Mouse (Mus musculus) heart, embryonic 15.5 days (tissue): ENCODE data around the gene Xpo5. TPM values are rescaled to one million over a fixed set of nuclear protein-coding genes. Genes with fewer than 3 reads are reported as not detected.
A peak's percentile ranks its signal among the peaks of the same experiment; 100 is the strongest.

Source experiments
- ATAC-seq: fragments of 200-750 bp; cut with Nextera tagmentation; replicated peaks from 2 replicates; pipeline ENCODE4 v1.8.0; 2017; ENCODE audit warnings: low read depth, moderate TSS enrichment; ENCODE audit not compliant: insufficient number of reproducible peaks, insufficient read depth, low FRiP score
- H3K27ac ChIP-seq: fragments of 300-500 bp; sonication (generic); 2 replicates; pipeline ENCODE4 v1.5.1; 2015; ENCODE audit warnings: mild to moderate bottlenecking, inconsistent platforms
- H3K27me3 ChIP-seq: fragments of 300-500 bp; sonication (generic); 2 replicates; pipeline ENCODE4 v1.6.1; 2015; ENCODE audit warnings: inconsistent platforms
- H3K36me3 ChIP-seq: fragments of 300-500 bp; sonication (generic); 2 replicates; pipeline ENCODE4 v1.6.1; 2015; ENCODE audit warnings: mild to moderate bottlenecking, inconsistent platforms
- H3K4me1 ChIP-seq: fragments of 300-500 bp; sonication (generic); replicated peaks from 2 replicates; pipeline ENCODE4 v1.6.1; 2015; ENCODE audit warnings: inconsistent platforms
- H3K4me2 ChIP-seq: fragments of 300-500 bp; sonication (generic); 2 replicates; pipeline ENCODE4 v1.6.1; 2015; ENCODE audit warnings: inconsistent platforms, mild to moderate bottlenecking, moderate library complexity
- H3K4me3 ChIP-seq: fragments of 300-500 bp; sonication (generic); 2 replicates; pipeline ENCODE4 v1.5.1; 2015; ENCODE audit warnings: mild to moderate bottlenecking, inconsistent platforms
- H3K9ac ChIP-seq: fragments of 300-500 bp; sonication (generic); 2 replicates; pipeline ENCODE4 v1.6.1; 2015; ENCODE audit warnings: mild to moderate bottlenecking, inconsistent platforms
- H3K9me3 ChIP-seq: fragments of 300-500 bp; sonication (generic); replicated peaks from 2 replicates; pipeline ENCODE4 v1.6.1; 2016; ENCODE audit warnings: inconsistent platforms
- WGBS: fragments of 180-500 bp; shearing (Covaris S2); methylation state at CpG from one replicate; pipeline ENCODE4 v1.1.7; 2015; ENCODE audit warnings: mixed read lengths; 5-methylcytosine and 5-hydroxymethylcytosine counted together
- polyA plus RNA-seq: library from polyadenylated mRNA; unstranded; fragments of >200 nt; fragmentation: Nextera tagmentation; extraction: Ambion mirVana; gene quantifications from 2 replicates; pipeline ENCODE4 v1.2.1, GENCODE M21; 2015

The Xpo5 gene
- polyA plus RNA-seq, 1 experiment from 2014 or later, result 15.1 TPM

DNA sequence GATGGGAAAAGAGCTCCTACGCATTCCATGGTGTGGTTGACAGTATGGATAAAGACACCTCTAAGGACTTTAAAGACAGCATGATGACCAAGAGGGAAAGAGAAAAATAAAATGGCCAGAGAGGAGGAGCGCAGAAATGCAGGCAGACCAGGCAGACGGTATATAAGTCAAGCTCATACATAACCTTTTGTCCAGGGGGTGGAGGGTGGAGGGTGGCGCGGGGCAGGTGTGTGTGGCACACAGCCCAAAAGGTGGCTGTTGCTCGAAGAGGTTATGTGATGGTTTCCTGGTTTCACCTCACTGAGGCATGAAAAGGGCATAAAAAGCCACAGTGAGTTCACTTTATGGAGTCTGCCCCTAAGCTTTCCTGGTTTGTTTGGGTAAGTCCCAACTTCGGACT lies 40.0 kb upstream of the Xpo5 start:
- H3K27ac ChIP-seq, result peak overlapping the region; percentile 12; the same call in 1 of the 2 replicates
- ATAC-seq, result no peak
- peaks cover 31% of the 10 kb centered on the region for H3K4me1 ChIP-seq
- no peak overlapping the region for H3K9ac ChIP-seq
- H3K36me3 ChIP-seq, result peaks cover 32% of the 10 kb centered on the region
- H3K4me2 ChIP-seq, result peak overlapping the region; percentile 73
- WGBS, result 75% methylated on average over 7 of the region's 7 CpGs
- no peaks in the 10 kb centered on the region for H3K9me3 ChIP-seq
- H3K27me3 ChIP-seq, result no peaks in the 10 kb centered on the region
- peak overlapping the region; percentile 88 for H3K4me3 ChIP-seq

DNA sequence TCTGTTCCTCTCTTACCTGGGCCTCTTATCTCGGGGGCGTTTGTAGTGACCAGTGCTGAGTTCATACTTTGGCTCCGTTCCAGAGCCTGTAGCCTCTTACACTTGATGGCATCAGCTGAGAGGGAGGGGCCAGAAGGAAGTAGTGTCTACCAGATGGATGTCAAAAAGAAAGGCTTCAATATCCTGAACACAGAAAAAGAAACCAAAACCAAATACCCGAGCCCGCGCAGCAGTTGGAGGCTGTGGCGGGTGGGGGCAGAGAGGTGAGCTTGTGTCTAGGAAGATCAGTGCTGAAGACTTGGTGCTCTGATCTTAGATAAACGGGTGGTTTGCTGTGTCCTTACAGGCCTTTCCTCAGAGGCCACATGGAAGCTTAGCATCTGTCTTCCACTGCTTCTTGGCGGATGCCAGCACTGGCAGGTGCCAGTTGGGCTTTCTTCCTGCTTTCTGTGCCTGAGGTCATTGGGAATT lies 39.6 kb upstream of the Xpo5 start:
- Histone ChIP-seq H3K27ac (peak overlapping the region; percentile 12; the same call in 1 of the 2 replicates), H3K27me3 (no peaks in the 10 kb centered on the region), H3K4me2 (peak overlapping the region; percentile 73), H3K36me3 (peaks cover 36% of the 10 kb centered on the region), H3K9ac (no peak overlapping the region), H3K4me1 (peaks cover 31% of the 10 kb centered on the region), H3K9me3 (no peaks in the 10 kb centered on the region), H3K4me3 (peak overlapping the region; percentile 88)
- WGBS, result 57% methylated on average over 9 of the region's 9 CpGs
- ATAC-seq, result no peak

DNA sequence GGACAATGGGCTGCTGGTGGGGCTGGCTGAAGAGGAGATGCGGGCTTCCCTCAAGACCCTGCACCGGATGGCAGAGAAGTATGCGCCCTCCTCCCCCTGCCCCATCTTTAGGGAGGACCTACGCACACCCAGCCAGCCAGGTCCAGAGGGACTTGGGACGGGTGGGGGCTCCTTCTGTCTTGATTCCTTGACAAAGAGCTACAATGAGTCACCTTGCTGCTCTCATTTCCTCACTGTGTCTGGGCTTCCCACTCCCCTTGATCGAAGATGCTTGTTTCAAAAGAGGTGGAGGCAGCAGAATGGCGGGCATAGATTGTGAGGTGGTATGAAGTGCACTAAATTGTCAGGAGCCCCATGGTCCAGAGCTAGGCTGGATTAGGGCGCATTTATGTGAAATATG lies 38.3 kb upstream of the Xpo5 start:
- 95% methylated on average over 8 of the region's 8 CpGs for WGBS
- Histone ChIP-seq H3K27me3 (no peaks in the 10 kb centered on the region), H3K36me3 (peaks cover 49% of the 10 kb centered on the region), H3K9me3 (no peaks in the 10 kb centered on the region), H3K27ac (no peak overlapping the region), H3K4me2 (no peak overlapping the region), H3K4me3 (no peak overlapping the region), H3K9ac (no peak overlapping the region), H3K4me1 (peaks cover 32% of the 10 kb centered on the region)
- no peak for ATAC-seq

DNA sequence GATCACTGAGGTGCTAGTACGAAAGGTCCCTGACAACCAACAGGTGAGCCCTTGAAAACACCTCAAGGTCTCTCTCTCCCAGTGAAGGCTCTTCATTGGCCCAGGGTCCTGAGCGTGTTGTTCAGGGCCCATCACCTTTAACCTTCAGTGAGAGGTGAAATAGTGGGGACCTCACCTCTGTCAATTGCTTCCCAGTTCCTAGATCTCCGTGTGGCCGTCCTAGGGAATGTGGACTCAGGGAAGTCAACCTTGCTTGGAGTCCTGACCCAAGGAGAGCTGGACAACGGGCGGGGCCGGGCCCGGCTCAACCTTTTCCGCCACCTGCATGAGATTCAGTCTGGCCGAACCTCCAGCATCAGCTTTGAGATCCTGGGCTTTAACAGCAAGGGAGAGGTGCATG lies 37.8 kb upstream of the Xpo5 start:
- 90% methylated on average over 10 of the region's 10 CpGs for WGBS

DNA sequence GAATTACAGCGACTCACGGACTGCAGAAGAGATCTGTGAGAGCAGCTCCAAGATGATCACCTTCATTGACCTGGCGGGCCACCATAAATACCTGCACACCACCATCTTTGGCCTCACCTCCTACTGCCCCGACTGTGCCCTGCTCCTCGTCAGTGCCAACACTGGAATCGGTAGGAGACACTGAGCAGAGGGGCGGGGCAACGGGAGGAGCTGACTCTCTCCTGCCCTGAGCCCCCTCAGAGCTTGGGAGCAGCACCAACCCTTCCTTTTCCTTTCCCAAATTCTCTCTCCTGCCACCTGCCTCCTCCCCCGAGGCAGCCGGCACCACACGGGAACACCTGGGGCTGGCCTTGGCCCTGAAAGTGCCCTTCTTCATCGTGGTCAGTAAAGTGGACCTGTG lies 37.1 kb upstream of the Xpo5 start:
- Histone ChIP-seq H3K4me1 (peaks cover 27% of the 10 kb centered on the region), H3K27me3 (no peaks in the 10 kb centered on the region), H3K4me3 (no peak overlapping the region), H3K36me3 (peaks cover 58% of the 10 kb centered on the region), H3K9me3 (no peaks in the 10 kb centered on the region), H3K4me2 (no peak overlapping the region), H3K27ac (no peak overlapping the region; the same call in 1 of the 2 replicates), H3K9ac (no peak overlapping the region)
- WGBS, result 85% methylated on average over 12 of the region's 12 CpGs
- ATAC-seq, result no peak

More for the DNA sequence above, 37.8 kb upstream of the Xpo5 start:
- no peaks in the 10 kb centered on the region for H3K27me3 ChIP-seq
- H3K4me1 ChIP-seq, result peaks cover 27% of the 10 kb centered on the region
- H3K36me3 ChIP-seq, result peaks cover 54% of the 10 kb centered on the region
- no peak for ATAC-seq
- no peaks in the 10 kb centered on the region for H3K9me3 ChIP-seq
- H3K27ac ChIP-seq, result no peak overlapping the region
- H3K4me2 ChIP-seq, result no peak overlapping the region
- no peak overlapping the region for H3K9ac ChIP-seq
- H3K4me3 ChIP-seq, result no peak overlapping the region

DNA sequence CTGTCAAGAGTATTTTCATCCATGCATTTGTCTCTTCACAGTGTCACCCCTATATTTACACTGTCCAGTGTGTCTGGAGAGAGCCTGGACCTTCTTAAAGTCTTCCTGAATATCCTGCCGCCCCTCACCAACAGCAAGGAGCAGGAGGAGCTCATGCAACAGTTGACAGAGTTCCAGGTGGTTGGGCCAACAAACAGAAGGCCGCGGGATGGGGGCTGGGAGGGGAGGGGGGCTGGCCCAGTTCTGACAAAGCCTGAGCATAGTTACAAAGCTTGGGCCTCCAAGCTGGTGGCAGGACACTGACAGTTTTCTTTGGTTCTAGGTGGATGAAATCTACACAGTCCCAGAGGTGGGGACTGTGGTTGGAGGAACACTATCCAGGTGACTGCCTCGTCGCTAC lies 36.3 kb upstream of the Xpo5 start:
- H3K36me3 ChIP-seq, result peaks cover 66% of the 10 kb centered on the region
- 69% methylated on average over 5 of the region's 5 CpGs for WGBS
- H3K4me3 ChIP-seq, result no peak overlapping the region
- H3K4me1 ChIP-seq, result peaks cover 27% of the 10 kb centered on the region
- ATAC-seq, result no peak
- no peak overlapping the region for H3K4me2 ChIP-seq
- H3K27ac ChIP-seq, result no peak overlapping the region
- H3K9me3 ChIP-seq, result no peaks in the 10 kb centered on the region
- no peaks in the 10 kb centered on the region for H3K27me3 ChIP-seq
- no peak overlapping the region for H3K9ac ChIP-seq

DNA sequence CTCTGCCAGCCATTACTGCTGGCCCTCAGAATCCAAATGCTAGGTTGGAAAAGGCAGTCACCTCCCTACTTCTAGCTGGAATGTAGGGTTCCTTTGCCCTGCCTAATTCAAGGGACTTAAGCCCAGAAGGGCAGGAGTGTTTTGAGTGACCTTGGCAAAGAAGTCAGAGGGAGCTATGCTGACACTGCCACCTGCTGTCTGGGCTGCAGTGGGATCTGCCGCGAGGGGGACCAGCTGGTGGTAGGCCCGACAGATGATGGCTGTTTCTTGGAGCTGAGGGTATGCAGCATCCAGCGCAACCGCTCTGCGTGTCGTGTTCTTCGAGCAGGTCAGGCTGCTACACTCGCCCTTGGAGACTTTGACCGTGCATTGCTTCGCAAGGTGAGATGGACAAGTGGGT lies 35.6 kb upstream of the Xpo5 start:
- 79% methylated on average over 11 of the region's 11 CpGs for WGBS
- Histone ChIP-seq H3K27ac (0 out of 2 replicates have a peak overlapping the region, but pooled peaks have one; percentile 2), H3K4me1 (peaks cover 21% of the 10 kb centered on the region), H3K4me3 (no peak overlapping the region), H3K27me3 (no peaks in the 10 kb centered on the region), H3K9me3 (no peaks in the 10 kb centered on the region), H3K9ac (no peak overlapping the region), H3K4me2 (no peak overlapping the region), H3K36me3 (peaks cover 72% of the 10 kb centered on the region)
- no peak; the same call in 1 of the 2 replicates for ATAC-seq

DNA sequence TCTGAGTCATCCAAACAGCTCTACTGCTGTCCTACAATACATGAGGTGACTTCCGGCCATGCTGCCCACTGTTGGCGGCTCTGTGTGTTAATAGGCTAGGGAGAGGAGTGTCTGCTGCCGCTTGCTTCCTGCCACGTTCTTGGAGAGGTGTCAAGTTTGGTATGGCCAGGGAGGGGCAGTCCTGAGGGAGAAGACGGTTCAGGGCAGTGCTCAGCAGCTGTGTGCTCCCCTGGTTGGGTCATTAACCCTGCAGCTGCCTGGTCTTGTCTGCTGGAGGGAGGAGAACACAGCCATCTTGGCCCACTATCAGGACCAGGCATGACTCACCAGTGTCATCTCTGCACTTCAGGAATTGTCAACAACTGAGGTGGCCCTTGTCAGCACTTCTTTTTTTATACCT lies 34.3 kb upstream of the Xpo5 start:
- no peaks in the 10 kb centered on the region for H3K27me3 ChIP-seq
- no peak overlapping the region for H3K9ac ChIP-seq
- H3K9me3 ChIP-seq, result no peaks in the 10 kb centered on the region
- 31% methylated on average over 5 of the region's 5 CpGs for WGBS
- peaks cover 9% of the 10 kb centered on the region; the same call in 1 of the 2 replicates for H3K4me1 ChIP-seq
- H3K4me3 ChIP-seq, result no peak overlapping the region
- H3K27ac ChIP-seq, result 0 out of 2 replicates have a peak overlapping the region, but pooled peaks have one; percentile 16
- H3K4me2 ChIP-seq, result no peak overlapping the region
- no peak for ATAC-seq
- H3K36me3 ChIP-seq, result peaks cover 80% of the 10 kb centered on the region

DNA sequence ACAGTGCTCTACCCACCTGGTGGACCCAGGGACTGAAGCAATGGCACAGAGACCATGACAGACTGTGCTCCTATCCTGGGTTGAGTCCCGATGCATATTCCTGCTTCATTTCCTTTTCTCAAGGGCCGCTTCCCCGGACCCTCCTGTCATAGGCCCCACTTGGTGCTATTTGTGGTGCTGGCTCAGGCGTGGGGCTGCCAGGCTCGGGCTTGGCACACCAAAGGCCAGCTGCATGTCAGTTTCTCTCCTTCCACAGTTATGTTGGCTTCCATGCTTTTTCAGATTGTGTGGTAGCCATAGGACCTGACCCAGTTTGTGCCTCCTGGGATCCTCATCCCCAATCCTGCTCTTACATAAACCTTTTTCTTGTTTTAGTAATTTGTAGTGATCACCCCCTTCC lies 33.8 kb upstream of the Xpo5 start:
- Histone ChIP-seq H3K27me3 (no peaks in the 10 kb centered on the region), H3K9me3 (no peaks in the 10 kb centered on the region), H3K9ac (no peak overlapping the region), H3K36me3 (peaks cover 79% of the 10 kb centered on the region), H3K4me3 (no peak overlapping the region), H3K4me2 (no peak overlapping the region), H3K4me1 (peaks cover 9% of the 10 kb centered on the region; the same call in 1 of the 2 replicates), H3K27ac (peak overlapping the region; percentile 16; the same call in 1 of the 2 replicates)
- ATAC-seq, result no peak
- 71% methylated on average over 5 of the region's 5 CpGs for WGBS

DNA sequence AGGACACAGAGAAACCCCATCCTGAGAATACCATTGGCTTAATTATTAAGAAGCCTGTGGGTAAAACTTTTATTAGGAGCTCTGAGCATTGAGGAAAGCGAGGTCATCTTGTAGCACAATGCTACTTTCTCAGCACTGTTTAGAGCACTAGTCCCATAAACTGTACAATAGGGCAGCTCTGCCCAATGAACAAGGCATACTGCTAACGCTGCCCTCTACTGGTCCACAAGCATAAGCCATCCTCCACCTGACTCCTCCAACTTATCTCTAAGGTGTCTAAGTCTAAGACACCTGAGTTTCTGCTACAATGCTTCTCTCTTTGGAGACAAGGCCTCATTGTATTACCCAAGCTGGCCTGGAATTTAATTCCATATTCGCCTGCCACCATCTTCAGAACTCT lies 32.0 kb upstream of the Xpo5 start:
- no peaks in the 10 kb centered on the region for H3K27me3 ChIP-seq
- H3K9me3 ChIP-seq, result no peaks in the 10 kb centered on the region
- no peak overlapping the region for H3K9ac ChIP-seq
- no peak overlapping the region for H3K4me3 ChIP-seq
- peaks cover 69% of the 10 kb centered on the region for H3K36me3 ChIP-seq
- 75% methylated on average over 3 of the region's 3 CpGs for WGBS
- H3K4me1 ChIP-seq, result peaks cover 8% of the 10 kb centered on the region; the same call in 1 of the 2 replicates
- no peak overlapping the region for H3K27ac ChIP-seq
- H3K4me2 ChIP-seq, result no peak overlapping the region
- ATAC-seq, result no peak

DNA sequence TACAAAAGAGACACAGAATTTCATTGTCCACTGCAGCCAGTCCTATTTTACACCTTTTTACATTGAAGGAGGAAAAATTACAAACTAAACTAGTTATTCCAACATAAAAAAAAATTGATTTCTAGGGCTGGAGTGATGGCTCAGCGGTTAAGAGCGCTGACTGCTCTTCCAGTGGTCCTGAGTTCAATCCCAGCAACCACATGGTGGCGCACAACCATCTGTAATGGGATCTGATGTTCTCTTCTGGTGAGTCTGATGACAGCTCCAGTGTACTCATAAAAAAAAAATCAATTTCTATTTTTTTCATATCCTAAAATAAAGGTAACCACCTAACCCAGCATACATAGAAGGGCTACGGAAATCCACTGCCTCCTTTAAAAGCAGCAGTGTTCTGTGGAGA lies 20.3 kb upstream of the Xpo5 start:
- WGBS, result 81% methylated on average over 4 of the region's 4 CpGs
- H3K27ac ChIP-seq, result no peak overlapping the region
- H3K9ac ChIP-seq, result no peak overlapping the region
- no peak for ATAC-seq
- H3K4me1 ChIP-seq, result no peaks in the 10 kb centered on the region
- no peak overlapping the region for H3K4me3 ChIP-seq
- no peaks in the 10 kb centered on the region for H3K9me3 ChIP-seq
- no peaks in the 10 kb centered on the region for H3K27me3 ChIP-seq
- no peak overlapping the region for H3K4me2 ChIP-seq
- peaks cover 91% of the 10 kb centered on the region for H3K36me3 ChIP-seq

DNA sequence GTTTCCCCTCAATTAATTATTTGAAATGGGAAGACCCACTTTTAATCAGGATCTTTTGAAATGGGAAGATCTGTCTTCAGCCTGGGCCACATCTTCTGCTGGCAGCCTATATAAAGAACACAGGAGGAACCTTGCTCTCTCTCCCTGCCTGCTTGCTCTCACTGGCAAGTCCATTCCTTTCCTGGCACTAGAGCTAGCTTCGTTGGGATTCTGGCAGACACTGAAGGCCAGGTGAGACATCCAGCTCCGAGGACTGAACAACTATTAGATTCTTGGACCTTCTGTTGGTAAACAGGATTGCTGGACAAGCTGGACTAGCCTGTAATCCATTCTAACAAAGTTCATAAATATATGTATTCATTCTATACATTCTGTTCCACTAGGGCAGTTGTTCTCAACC lies 13.8 kb upstream of the Xpo5 start:
- Histone ChIP-seq H3K36me3 (peaks cover 89% of the 10 kb centered on the region), H3K4me2 (no peak overlapping the region), H3K27ac (no peak overlapping the region), H3K4me1 (no peaks in the 10 kb centered on the region), H3K27me3 (no peaks in the 10 kb centered on the region), H3K4me3 (no peak overlapping the region), H3K9me3 (no peaks in the 10 kb centered on the region), H3K9ac (no peak overlapping the region)
- no peak for ATAC-seq
- WGBS, result 89% methylated on average over 2 of the region's 2 CpGs
